Mouse (Mus musculus) cerebellum, adult 11 months (tissue): ENCODE measurements around the gene Nhsl2.

ENCODE experiments used
- DNase-seq: peaks from one replicate; pipeline ENCODE4 v3.0.0; 2022

Nhsl2 gene

GRCm38 (mm10) chrX:102054009-102054408 is 204.8 kb downstream of the Nhsl2 start:
- no peak for DNase-seq

DNA sequence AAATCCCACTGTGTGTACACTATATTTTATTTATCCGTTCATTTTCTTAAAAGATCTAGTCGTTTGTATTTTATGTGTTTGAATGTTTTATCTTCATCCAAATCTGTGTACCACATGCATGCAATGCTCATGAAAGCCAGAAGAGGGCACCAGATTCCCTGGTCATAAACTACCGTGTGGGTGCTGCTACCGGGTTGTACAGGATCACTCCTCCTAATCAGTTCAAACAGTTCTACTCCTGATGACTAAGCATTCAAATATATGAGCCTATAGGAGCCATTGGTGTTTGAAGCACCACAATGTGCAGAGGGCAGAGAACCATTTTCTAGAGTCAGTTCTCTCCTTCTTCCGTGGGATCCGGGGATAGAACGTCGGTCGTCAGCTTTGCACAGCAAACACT is 210.3 kb downstream of the Nhsl2 start:
- no peak for DNase-seq

DNA sequence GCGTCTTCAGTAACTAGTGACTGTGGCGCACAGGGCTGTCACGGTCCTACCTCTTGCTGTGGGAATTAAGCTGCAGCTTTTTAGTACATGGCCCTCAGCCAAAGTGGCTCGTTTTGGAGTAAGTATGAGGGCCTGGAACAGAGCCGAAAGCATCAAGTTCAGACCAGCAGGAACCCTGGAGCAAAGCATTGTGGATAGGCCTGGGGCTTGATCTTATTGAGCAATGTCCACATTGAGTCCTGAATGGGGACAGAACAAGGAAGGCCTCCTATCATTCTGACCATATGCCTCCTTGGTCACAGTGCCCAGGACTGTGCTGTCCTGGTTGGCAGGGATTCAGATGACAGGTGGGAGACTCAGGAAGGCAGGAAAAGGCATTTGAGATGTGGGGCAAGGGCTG is 211.1 kb downstream of the Nhsl2 start:
- peak; percentile 81 for DNase-seq

DNA sequence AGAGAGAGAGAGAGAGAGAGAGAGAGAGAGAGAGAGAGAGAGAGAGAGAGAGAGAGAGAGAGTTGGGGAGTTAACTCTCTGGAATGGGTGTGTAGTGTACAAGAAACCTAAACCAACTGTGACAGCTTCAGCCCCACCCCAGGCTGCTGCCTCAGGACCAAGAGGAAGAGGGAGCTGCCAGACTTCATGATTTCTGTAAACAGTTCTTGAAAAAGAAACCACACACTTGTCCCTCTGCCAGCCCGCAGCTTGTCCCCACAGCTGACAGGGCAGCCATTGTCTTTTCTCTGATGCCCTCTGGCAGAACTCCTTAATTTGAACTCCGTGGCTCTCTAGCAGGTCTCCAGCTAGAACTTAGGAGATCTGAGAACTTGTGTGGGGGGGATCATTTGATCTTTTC is 211.7 kb downstream of the Nhsl2 start:
- DNase-seq, result peak; percentile 26

DNA sequence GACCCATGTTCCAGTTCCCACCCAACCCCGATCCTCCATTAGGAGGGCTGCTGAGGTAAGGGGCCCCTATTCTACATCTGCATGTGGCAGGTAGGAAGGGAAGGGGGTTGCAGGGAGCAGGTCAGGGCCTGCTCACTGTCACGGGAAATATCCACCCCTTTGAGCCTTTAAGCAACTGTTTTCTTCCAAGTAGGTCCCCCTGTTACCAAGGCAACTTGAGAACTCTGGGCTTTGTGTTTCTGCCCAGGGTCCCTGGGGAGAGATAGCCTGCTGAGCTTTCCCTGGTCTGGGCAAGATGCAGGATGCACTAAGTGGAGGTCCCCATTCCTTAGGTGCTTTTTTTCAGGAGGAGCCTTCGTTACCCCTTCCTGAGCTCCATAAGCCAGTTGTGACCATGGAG is 214.9 kb downstream of the Nhsl2 start:
- DNase-seq, result no peak

- no peak for DNase-seq
Observed at GRCm38 (mm10) chrX:102065213-102065775, 216.1 kb downstream of the Nhsl2 start.

DNA sequence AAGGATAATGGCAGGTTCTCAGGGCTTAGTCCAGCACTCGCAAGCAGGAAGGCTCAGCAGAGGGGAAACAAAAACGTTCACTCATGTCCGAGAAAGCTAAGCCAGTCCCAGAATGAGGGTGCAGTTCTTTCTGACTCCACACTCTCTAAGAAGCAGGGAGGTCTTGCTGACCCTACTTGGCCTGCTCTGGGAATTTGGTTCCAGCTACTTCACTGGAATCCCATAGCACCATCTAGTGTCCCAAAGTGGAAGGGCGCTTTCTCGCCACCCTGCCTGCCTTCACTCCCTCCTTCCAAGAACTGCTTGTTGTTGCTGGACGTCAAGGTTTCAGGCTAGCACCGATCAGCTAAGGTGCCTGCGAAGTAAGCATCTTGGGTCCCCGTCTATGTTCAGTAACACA is 216.9 kb downstream of the Nhsl2 start:
- peak; percentile 68 for DNase-seq

DNA sequence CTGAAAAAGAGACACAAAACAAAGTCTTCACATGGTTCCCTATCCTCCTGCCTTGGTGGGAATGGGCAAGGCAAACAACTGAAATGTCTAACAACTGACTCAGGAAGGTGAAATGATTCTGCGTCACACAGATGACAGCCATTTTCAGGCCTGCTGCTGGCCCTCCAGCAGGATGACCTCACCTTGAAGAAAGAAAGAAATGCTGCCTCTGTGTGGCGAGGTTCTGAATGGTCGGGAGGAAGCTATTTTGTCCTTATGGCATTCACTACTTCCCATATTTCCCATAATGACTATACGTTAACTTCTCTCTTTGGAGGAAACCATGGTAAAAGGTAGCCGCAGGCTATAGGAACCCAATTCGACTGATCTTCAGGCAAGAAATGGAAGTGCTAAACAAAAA is 217.9 kb downstream of the Nhsl2 start:
- no peak for DNase-seq

- no peak for DNase-seq
Observed at GRCm38 (mm10) chrX:102068811-102069540, 219.8 kb downstream of the Nhsl2 start.

- peak; percentile 37 for DNase-seq
Observed at GRCm38 (mm10) chrX:102070591-102071471, 221.6 kb downstream of the Nhsl2 start, which contains the start of gene Rtl5. Gene Rtl5, minus strand, starts transcription at chrX:102071304.

DNA sequence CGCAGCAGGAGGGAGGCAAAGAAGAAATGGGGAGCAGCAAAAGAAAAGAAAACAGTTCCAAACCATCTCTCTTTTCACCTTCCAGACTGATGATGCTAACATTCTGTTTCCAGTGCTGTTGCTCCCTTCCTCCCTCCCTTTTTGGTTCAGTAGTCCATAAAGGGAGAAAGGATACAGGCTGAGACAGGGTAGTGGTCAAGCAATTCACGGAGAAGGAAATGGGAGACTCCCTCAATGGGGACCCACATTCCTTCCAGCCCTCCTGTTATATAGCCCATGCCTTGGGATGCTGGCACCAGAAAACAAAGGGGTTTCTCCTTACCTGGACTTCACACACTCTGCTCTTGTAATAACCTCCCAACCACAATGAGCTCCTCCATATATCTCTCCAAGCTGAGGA is 222.3 kb downstream of the Nhsl2 start:
- no peak for DNase-seq

DNA sequence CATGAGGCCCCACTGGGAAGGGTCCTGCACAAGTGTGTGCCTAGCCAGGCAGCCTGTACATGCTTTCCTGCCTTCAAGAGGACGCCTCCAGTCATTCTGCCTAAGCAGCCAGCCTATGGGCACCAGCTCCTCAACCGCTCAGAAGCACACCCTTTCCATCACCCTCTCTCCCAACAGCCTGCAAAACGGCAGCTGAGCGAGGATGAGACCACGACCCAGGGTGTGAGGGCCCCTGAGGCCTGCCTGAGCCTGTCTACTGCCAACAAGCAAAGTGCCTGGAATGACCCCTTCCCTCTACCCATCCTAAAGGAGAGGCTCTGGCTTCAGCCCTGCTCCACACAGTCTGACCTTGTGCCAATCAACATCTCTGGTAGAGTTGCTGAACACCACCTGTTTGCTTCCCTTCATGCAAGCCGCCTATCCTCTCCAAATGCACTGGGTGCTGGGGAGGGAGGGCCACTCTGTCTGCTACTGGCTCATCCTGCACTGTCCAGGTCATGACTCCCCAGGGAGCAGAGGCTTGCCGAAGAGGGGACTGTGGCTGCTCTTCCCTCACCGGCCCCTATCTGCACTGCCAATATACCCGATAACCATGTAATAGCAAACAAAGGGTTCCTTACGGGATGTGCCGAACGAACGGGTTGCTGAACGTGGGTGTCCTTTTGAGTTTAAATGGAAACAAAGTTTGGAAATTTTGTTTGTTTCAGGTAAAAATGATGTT is 224.6 kb downstream of the Nhsl2 start:
- DNase-seq, result no peak

DNA sequence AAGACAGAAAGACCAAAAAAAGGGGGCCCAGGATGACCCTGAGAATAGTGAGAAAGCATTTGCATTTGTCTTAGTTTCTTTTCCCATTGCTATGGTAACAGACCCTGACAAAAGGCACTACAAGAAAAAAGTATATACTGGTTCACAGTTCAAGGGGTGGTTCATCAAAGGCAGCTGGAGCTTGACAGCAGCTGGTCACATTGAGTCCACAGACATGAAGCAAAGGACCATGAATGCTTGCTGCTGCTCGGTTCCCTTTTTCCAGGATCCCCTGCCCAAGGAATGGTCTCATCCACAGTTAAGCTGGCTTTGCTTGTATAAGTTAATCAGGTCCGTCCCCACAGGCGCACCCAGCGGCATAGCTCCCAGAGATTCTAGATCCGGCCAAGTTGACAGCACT is 225.2 kb downstream of the Nhsl2 start:
- no peak for DNase-seq

DNA sequence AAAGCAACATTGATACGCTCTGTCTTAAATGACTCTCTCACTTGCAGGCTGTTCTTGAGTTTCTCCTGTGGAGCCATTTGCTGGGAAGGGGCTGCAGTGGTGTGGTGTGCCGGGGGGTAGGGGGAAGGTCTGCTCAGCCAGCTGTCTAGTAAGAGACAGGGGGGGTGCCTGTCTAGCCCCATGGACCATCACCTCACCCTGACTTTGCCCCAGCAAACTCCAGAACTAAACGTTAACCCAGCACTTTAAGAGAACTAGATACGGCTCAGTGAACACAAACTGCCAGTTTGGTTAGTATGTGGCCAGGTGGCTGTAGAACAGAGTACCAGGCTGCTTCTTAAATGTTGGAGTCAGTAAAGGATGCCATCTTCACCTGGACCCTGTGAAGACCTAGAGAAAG is 226.0 kb downstream of the Nhsl2 start:
- DNase-seq, result no peak

- DNase-seq, result no peak
Observed at GRCm38 (mm10) chrX:102076886-102077765, 227.9 kb downstream of the Nhsl2 start.

DNA sequence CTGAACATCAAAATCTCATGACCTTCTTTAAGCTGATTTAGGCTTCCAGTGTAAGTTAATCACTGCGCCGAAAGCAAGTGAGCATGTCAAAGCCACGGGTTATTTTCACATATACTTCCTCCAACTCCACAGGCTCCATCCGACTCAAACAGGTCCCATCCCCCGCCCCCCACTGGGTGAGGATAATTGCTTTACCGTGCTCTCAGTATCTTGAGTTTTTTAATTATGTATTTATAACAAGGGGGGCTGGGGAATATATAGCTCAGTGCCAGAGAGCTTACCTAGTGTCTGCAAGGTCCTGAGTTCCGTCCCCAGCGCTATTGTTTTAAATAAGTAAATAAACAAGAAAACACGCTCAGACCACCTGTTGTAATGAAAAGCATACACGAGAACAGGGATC is 231.9 kb downstream of the Nhsl2 start:
- DNase-seq, result no peak

- peak; percentile 40 for DNase-seq
Observed at GRCm38 (mm10) chrX:102081573-102082279, 232.5 kb downstream of the Nhsl2 start.

DNA sequence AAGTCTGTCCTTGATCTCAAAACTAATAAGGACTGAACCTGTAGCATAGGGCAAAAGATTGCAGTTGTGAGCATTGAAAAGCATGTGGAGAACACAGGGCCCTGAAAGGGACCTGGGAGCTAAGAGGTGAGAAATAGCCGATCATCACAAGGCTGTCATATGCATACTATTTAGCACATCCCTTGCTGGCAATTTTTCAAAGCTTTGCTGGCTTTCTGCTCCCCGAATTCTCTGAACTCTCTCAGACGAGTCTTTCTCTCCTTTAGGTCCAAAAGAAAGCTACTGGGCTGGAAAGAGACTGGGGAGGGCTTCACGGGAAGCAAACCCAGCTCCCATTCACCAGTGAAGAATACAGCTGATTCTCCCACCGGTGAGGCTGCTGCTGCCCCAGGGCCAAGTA is 233.2 kb downstream of the Nhsl2 start:
- DNase-seq, result no peak

DNA sequence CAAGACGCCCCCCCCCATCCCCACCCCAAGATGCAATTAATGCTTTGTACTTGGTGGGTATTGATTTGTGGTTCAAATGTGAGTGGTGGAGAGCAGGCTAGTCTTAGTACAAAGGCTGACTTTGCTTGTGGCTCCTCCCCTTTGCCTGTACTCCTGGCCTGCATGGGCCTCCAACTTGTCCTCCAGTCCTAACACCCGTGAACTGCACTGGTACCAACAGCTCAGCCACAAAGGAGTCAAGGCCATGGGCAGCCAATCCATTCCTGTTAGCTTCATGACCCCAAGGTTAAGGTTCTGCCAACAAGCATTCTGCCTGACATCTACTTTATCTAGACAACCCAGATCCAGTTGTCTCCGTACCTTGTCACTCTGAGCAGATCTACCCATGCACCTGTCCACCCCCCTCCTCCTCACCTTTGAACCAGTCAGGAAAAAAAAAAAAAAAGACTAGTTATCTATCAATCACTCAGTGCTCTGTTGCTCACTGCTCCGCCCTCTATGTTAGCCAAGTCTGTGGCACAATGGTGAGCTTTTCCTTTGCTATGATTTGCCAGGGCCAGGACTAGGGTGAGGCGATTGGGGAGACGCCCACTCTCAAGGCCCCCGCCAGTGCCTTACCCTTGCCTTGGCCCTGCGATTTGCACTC is 236.7 kb downstream of the Nhsl2 start:
- DNase-seq, result no peak

GRCm38 (mm10) chrX:102090605-102091004 is 241.4 kb downstream of the Nhsl2 start:
- DNase-seq, result no peak

GRCm38 (mm10) chrX:102094381-102094904 is 245.3 kb downstream of the Nhsl2 start:
- DNase-seq, result no peak
